Mouse (Mus musculus): ENCODE data around the gene Ncapd3.

DNA sequence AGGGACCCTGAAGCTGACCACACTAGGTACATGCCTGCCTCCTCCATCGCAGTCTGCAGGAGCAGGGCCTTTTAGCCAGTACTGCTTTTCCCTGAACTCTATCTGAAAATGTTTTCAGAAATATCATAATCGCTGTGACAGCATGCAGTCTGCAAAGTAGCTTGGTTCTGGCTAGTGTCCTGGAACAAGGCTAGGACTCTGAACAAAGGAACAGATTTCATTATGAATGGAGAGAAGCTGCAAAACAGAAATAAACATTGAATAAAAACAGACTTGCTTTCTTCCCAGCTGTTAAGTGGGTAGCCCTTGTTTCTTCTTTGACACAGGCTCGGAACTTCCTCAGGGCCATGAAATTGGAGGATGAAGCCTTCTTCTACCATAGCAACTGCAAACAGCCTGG, 24.7 kb upstream of the Ncapd3 start:
- TF ChIP-seq CTCF (IDR thresholded peaks at IDR 0.05; ENCODE audit: low read depth) (no peak), EP300 (IDR thresholded peaks at IDR 0.05; ENCODE audit: low read depth) (no peak)

Measured in liver, embryonic 14.5 days (tissue).